Mouse (Mus musculus) cortical plate, adult 2 months (tissue): Measurements from ENCODE around the gene Tmco3.

ENCODE experiments used
- CTCF ChIP-seq: fragments of 200-500 bp; IDR thresholded peaks from 2 replicates; pipeline ENCODE4 v1.5.1; 2011; ENCODE audit warnings: mild to moderate bottlenecking, control low read depth, low read length; ENCODE audit not compliant: insufficient read depth; ENCODE audit errors: extremely low read depth
- POLR2A ChIP-seq: fragments of 200-500 bp; IDR thresholded peaks from 2 replicates; pipeline ENCODE4 v1.6.1; 2011; ENCODE audit warnings: mild to moderate bottlenecking, low read length, control low read depth; ENCODE audit not compliant: insufficient read depth; ENCODE audit errors: extremely low read depth

DNA sequence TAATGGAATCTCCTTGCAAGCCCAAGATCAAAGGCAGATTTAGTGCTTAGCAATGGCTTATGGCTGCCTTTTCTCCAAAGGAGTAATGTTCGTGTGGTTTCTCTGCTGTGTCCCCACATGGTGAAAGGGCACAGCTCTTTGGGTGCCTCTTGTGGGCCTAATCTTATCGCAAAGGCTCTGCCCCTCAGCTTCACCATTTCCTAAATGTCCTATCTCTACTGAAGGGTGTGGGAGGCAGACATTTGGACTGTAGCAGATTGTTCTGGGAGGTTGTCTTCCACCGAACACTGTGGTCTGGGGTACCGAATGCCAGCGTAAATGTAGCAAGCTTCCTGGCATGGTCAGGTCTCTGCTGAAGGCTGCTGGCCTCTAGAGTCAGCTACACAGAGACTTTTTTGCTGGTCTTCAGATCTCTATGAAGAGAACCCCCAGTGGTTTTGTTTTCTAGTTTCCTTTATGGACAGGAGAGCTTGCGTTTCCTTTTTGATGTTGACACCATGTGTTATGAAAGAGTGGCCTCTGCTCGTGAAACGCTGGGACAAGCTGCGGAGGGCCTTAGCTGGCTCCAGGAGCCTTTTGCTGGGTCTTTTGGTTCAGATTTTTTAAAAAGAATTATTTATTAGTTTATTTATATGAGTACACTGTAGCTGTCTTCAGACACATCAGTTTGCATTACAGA lies 65.3 kb downstream of the Tmco3 start:
- no peak for TF ChIP-seq CTCF
- TF ChIP-seq POLR2A: no peak
